9 mouse cellular contexts compared by ENCODE assay signal in genomic region chr3:57625275-57625997, GRCm38 (mm10). TPM values are rescaled to one million over a fixed set of nuclear protein-coding genes. Genes with fewer than 3 reads are reported as not detected.
A peak's percentile ranks its signal among the peaks of the same experiment; 100 is the strongest.
DNase-seq lines count a peak whose midpoint lies in the region; ATAC-seq and TF ChIP-seq lines count a peak whose summit lies in the region.
"Had no signal": no experiment of that assay in that cellular context is flagged by ENCODE, and none has a peak within 500 bp of the region (broad histone marks: within the 10 kb centered on the region; RNA-seq: fewer than 3 reads in every experiment).

No protein-coding gene starts in this region.

- peak; percentile 34 for TF ChIP-seq CTCF in C2C12 (IDR thresholded peaks at IDR 0.05; ENCODE audit: control insufficient read depth, insufficient read depth, insufficient read length)

- no peaks in the 10 kb centered on the region for H3K79me2 ChIP-seq in C2C12 (ENCODE audit: control insufficient read depth, insufficient read depth)

- H3K4me1 ChIP-seq in embryonic facial prominence, embryonic 15.5 days = no peaks in the 10 kb centered on the region; the same call in 1 of the 2 replicates
- H3K4me1 ChIP-seq in heart, embryonic 13.5 days = peaks cover 5% of the 10 kb centered on the region; the same call in 1 of the 2 replicates
- H3K4me1 ChIP-seq in kidney, embryonic 16.5 days (ENCODE audit: insufficient read depth, low read length) = no peaks in the 10 kb centered on the region
- H3K4me1 ChIP-seq in stomach, embryonic 15.5 days = no peaks in the 10 kb centered on the region

- H3K9ac ChIP-seq in embryonic facial prominence, embryonic 15.5 days = 0 out of 2 replicates have a peak overlapping the region, but pooled peaks have one; percentile 23
- peak overlapping the region; percentile 69 for H3K9ac ChIP-seq in heart, embryonic 13.5 days
- peak overlapping the region; percentile 61 for H3K9ac ChIP-seq in kidney, embryonic 16.5 days (replicated peaks; ENCODE audit: low read length)
- H3K9ac ChIP-seq in stomach, embryonic 15.5 days = no peak overlapping the region

- peak; percentile 16 to 51 for DNase-seq in adrenal gland, postnatal 4 days (ENCODE audit: low spot score in 2 of 2)
- DNase-seq in liver = peak; percentile 71
- peak; percentile 61 for DNase-seq in naive thymus-derived CD4-positive, alpha-beta T cell, adult 2 months (ENCODE audit: low read depth)

- H3K4me3 ChIP-seq in C2C12 (ENCODE audit: insufficient read depth, poor library complexity, severe bottlenecking) = no peak overlapping the region
- peak overlapping the region; percentile 42 for H3K4me3 ChIP-seq in embryonic facial prominence, embryonic 15.5 days (replicated peaks)
- peak overlapping the region; percentile 49 for H3K4me3 ChIP-seq in heart, embryonic 13.5 days
- peak overlapping the region; percentile 33 for H3K4me3 ChIP-seq in kidney, embryonic 16.5 days (ENCODE audit: low read length)
- peak overlapping the region; percentile 35 for H3K4me3 ChIP-seq in stomach, embryonic 15.5 days (replicated peaks)
- H3K4me3 ChIP-seq: erythroblast, embryonic 14.5 days had no signal

- no peaks in the 10 kb centered on the region for H3K9me3 ChIP-seq in embryonic facial prominence, embryonic 15.5 days (replicated peaks)
- H3K9me3 ChIP-seq in heart, embryonic 13.5 days = no peaks in the 10 kb centered on the region
- H3K9me3 ChIP-seq in kidney, embryonic 16.5 days (ENCODE audit: low read length) = no peaks in the 10 kb centered on the region
- no peaks in the 10 kb centered on the region for H3K9me3 ChIP-seq in stomach, embryonic 15.5 days

- H3ac ChIP-seq in C2C12 (ENCODE audit: control insufficient read depth, insufficient read length, low read depth) = no peak overlapping the region

- no peaks in the 10 kb centered on the region for H3K36me3 ChIP-seq in C2C12 (ENCODE audit: control insufficient read depth, insufficient read depth)
- no peaks in the 10 kb centered on the region for H3K36me3 ChIP-seq in embryonic facial prominence, embryonic 15.5 days
- H3K36me3 ChIP-seq in heart, embryonic 13.5 days = no peaks in the 10 kb centered on the region
- no peaks in the 10 kb centered on the region for H3K36me3 ChIP-seq in kidney, embryonic 16.5 days (ENCODE audit: insufficient read depth, low read length)
- H3K36me3 ChIP-seq in stomach, embryonic 15.5 days = no peaks in the 10 kb centered on the region

- 0 out of 2 replicates have a peak, but pooled peaks have one; percentile 19 for ATAC-seq in embryonic facial prominence, embryonic 15.5 days (ENCODE audit: insufficient number of reproducible peaks, low FRiP score, low TSS enrichment, low read depth)
- 0 out of 2 replicates have a peak, but pooled peaks have one; percentile 14 for ATAC-seq in heart, embryonic 13.5 days (ENCODE audit: extremely low read depth, insufficient number of reproducible peaks, low FRiP score, low TSS enrichment)
- ATAC-seq in kidney, embryonic 16.5 days (ENCODE audit: low FRiP score, low TSS enrichment) = peak; percentile 65; the same call in 1 of the 2 replicates
- ATAC-seq in stomach, embryonic 15.5 days (ENCODE audit: insufficient read depth, low FRiP score, low read depth) = 0 out of 2 replicates have a peak, but pooled peaks have one; percentile 27

- no peaks in the 10 kb centered on the region for H3K27me3 ChIP-seq in C2C12 (ENCODE audit: control insufficient read depth, insufficient read depth, insufficient read length)
- H3K27me3 ChIP-seq in embryonic facial prominence, embryonic 15.5 days = no peaks in the 10 kb centered on the region
- H3K27me3 ChIP-seq in heart, embryonic 13.5 days (replicated peaks) = no peaks in the 10 kb centered on the region
- H3K27me3 ChIP-seq in kidney, embryonic 16.5 days (ENCODE audit: insufficient read depth, low read length) = no peaks in the 10 kb centered on the region
- no peaks in the 10 kb centered on the region for H3K27me3 ChIP-seq in stomach, embryonic 15.5 days (replicated peaks)

- H3K27ac ChIP-seq in embryonic facial prominence, embryonic 15.5 days (replicated peaks) = 0 out of 2 replicates have a peak overlapping the region, but pooled peaks have one; percentile 44
- peak overlapping the region; percentile 41; the same call in 1 of the 2 replicates for H3K27ac ChIP-seq in heart, embryonic 13.5 days (replicated peaks)
- no peak overlapping the region for H3K27ac ChIP-seq in kidney, embryonic 16.5 days (ENCODE audit: low read length)
- no peak overlapping the region; the same call in 1 of the 2 replicates for H3K27ac ChIP-seq in stomach, embryonic 15.5 days

- H3K79me3 ChIP-seq in C2C12 (ENCODE audit: low read depth) = no peaks in the 10 kb centered on the region

- peak overlapping the region; percentile 63 for H3K4me2 ChIP-seq in embryonic facial prominence, embryonic 15.5 days (replicated peaks)
- peak overlapping the region; percentile 75 for H3K4me2 ChIP-seq in heart, embryonic 13.5 days
- peak overlapping the region; percentile 52 for H3K4me2 ChIP-seq in kidney, embryonic 16.5 days (replicated peaks; ENCODE audit: low read depth, low read length)
- H3K4me2 ChIP-seq in stomach, embryonic 15.5 days = peak overlapping the region; percentile 52

- 15% methylated on average over 21 of the region's 21 CpGs for WGBS in embryonic facial prominence, embryonic 15.5 days
- 35% methylated on average over 21 of the region's 21 CpGs for WGBS in heart, embryonic 13.5 days
- 33% methylated on average over 21 of the region's 21 CpGs for WGBS in kidney, embryonic 16.5 days
- 27% methylated on average over 21 of the region's 21 CpGs for WGBS in stomach, embryonic 15.5 days

TF ChIP-seq in C2C12, 6 proteins besides CTCF, POLR2A, EP300 and RAD21:
- TF ChIP-seq MYOD1 (IDR thresholded peaks at IDR 0.05; ENCODE audit: control insufficient read depth, insufficient read length, low read depth) = no peak

RNA-seq across cellular contexts. Expression of gene Commd2, which starts 26.1 kb away (rescaled TPM):
- polyA plus RNA-seq in C2C12 (2012; fragmentation: generic; extraction: Trizol) = 52.9 TPM
- total RNA-seq in adrenal gland, postnatal 4 days (2021) = 10 to 100 TPM; 32.9 to 34.8 TPM
- 65.1 and 68.6 TPM in 2 replicates for polyA plus RNA-seq in embryonic facial prominence, embryonic 15.5 days (2015; fragmentation: Nextera tagmentation; extraction: Ambion mirVana)
- polyA plus RNA-seq in heart, embryonic 13.5 days (2015; fragmentation: Nextera tagmentation; extraction: Ambion mirVana) = 43.8 and 50.9 TPM in 2 replicates
- 64.9 and 65.1 TPM in 2 replicates for polyA plus RNA-seq in kidney, embryonic 16.5 days (2015; fragmentation: Nextera tagmentation; extraction: Ambion mirVana)
- 66.4 and 85.6 TPM in 2 replicates for polyA plus RNA-seq in stomach, embryonic 15.5 days (2015; fragmentation: Nextera tagmentation; extraction: Ambion mirVana)

RNA-seq across cellular contexts. Expression of gene Wwtr1, which starts 49.7 kb away (rescaled TPM):
- 26.7 TPM for polyA plus RNA-seq in C2C12 (2012; fragmentation: generic; extraction: Trizol)
- 10 to 100 TPM; 50.6 to 52.3 TPM for total RNA-seq in adrenal gland, postnatal 4 days (2021)
- polyA plus RNA-seq in embryonic facial prominence, embryonic 15.5 days (2015; fragmentation: Nextera tagmentation; extraction: Ambion mirVana) = 32.1 and 37.2 TPM in 2 replicates
- polyA plus RNA-seq in heart, embryonic 13.5 days (2015; fragmentation: Nextera tagmentation; extraction: Ambion mirVana) = 13.8 and 16.1 TPM in 2 replicates
- 17.9 and 20.5 TPM in 2 replicates for polyA plus RNA-seq in kidney, embryonic 16.5 days (2015; fragmentation: Nextera tagmentation; extraction: Ambion mirVana)
- polyA plus RNA-seq in stomach, embryonic 15.5 days (2015; fragmentation: Nextera tagmentation; extraction: Ambion mirVana) = 16.9 and 18.9 TPM in 2 replicates
- polyA plus RNA-seq: erythroblast, embryonic 14.5 days had no signal

Comparison
In these comparisons a context has a peak if more than half of its experiments do, and no peak if none do; other contexts are left out.
1. ATAC-seq: peak in every context shown above with its lines; median percentile 65 in kidney, embryonic 16.5 days; 27 in stomach, embryonic 15.5 days; 19 in embryonic facial prominence, embryonic 15.5 days; 14 in heart, embryonic 13.5 days.
2. H3K27ac ChIP-seq: peak in embryonic facial prominence, embryonic 15.5 days (single experiment) and heart, embryonic 13.5 days (single experiment); none in kidney, embryonic 16.5 days (single experiment) and stomach, embryonic 15.5 days (single experiment).
3. Peak in every context shown above with its lines, with median percentiles within 50 percentile points of each other: DNase-seq and H3K4me2 ChIP-seq.